Mouse (Mus musculus) hindbrain, embryonic 11.5 days (tissue): Measurements from ENCODE around the gene Sigmar1. TPM values are rescaled to one million over a fixed set of nuclear protein-coding genes. Genes with fewer than 3 reads are reported as not detected.
"Not testable (repeated sequence)": the region's sequence is repeated elsewhere in the genome, so short reads cannot be mapped to it uniquely, and the experiment has no call there.

ENCODE experiments used
- ATAC-seq: fragments of 200-750 bp; cut with Nextera tagmentation; 2 replicates; pipeline ENCODE4 v1.8.0; 2017; ENCODE audit warnings: mild to moderate bottlenecking, moderate TSS enrichment, moderate library complexity; ENCODE audit not compliant: low FRiP score
- DNase-seq: peaks from one replicate; pipeline ENCODE4 v3.0.0-alpha.2; 2015; ENCODE audit warnings: low spot score
- H3K27ac ChIP-seq: fragments of 300-500 bp; sonication (generic); 2 replicates; pipeline ENCODE4 v1.5.1; 2014; ENCODE audit warnings: mild to moderate bottlenecking, low read depth, low read length
- H3K27me3 ChIP-seq: fragments of 300-500 bp; sonication (generic); 2 replicates; pipeline ENCODE4 v1.6.1; 2014; ENCODE audit warnings: mild to moderate bottlenecking, low read length, moderate library complexity, mixed read lengths; ENCODE audit not compliant: control insufficient read depth, insufficient read depth
- H3K36me3 ChIP-seq: fragments of 300-500 bp; sonication (generic); 2 replicates; pipeline ENCODE4 v1.6.1; 2014; ENCODE audit warnings: mild to moderate bottlenecking, low read length, moderate library complexity, mixed read lengths; ENCODE audit not compliant: control insufficient read depth, insufficient read depth
- H3K4me1 ChIP-seq: fragments of 300-500 bp; sonication (generic); replicated peaks from 2 replicates; pipeline ENCODE4 v1.6.1; 2014; ENCODE audit warnings: low read length, mixed read lengths; ENCODE audit not compliant: control insufficient read depth, insufficient read depth
- H3K4me2 ChIP-seq: fragments of 300-500 bp; sonication (generic); replicated peaks from 2 replicates; pipeline ENCODE4 v1.6.1; 2014; ENCODE audit warnings: mild to moderate bottlenecking, low read depth, low read length
- H3K4me3 ChIP-seq: fragments of 300-500 bp; sonication (generic); 2 replicates; pipeline ENCODE4 v1.5.1; 2014; ENCODE audit warnings: low read depth, low read length
- H3K9ac ChIP-seq: fragments of 300-500 bp; sonication (generic); 2 replicates; pipeline ENCODE4 v1.6.1; 2014; ENCODE audit warnings: low read depth, low read length
- H3K9me3 ChIP-seq: fragments of 300-500 bp; sonication (generic); 2 replicates; pipeline ENCODE4 v1.6.1; 2016; ENCODE audit warnings: low read length; ENCODE audit not compliant: control insufficient read depth
- WGBS: fragments of 180-500 bp; shearing (Covaris S2); extraction: QIAGEN DNeasy Blood & Tissue Kit; methylation state at CpG from one replicate; pipeline ENCODE4 v1.1.7; 2014; 5-methylcytosine and 5-hydroxymethylcytosine counted together
- polyA plus RNA-seq: library from polyadenylated mRNA; unstranded; fragments of >200 nt; fragmentation: Nextera tagmentation; extraction: Ambion mirVana; gene quantifications from 2 replicates; pipeline ENCODE4 v1.2.1, GENCODE M21; 2014

Gene Sigmar1
- polyA plus RNA-seq = 71.5 and 71.9 TPM in 2 replicates

DNA sequence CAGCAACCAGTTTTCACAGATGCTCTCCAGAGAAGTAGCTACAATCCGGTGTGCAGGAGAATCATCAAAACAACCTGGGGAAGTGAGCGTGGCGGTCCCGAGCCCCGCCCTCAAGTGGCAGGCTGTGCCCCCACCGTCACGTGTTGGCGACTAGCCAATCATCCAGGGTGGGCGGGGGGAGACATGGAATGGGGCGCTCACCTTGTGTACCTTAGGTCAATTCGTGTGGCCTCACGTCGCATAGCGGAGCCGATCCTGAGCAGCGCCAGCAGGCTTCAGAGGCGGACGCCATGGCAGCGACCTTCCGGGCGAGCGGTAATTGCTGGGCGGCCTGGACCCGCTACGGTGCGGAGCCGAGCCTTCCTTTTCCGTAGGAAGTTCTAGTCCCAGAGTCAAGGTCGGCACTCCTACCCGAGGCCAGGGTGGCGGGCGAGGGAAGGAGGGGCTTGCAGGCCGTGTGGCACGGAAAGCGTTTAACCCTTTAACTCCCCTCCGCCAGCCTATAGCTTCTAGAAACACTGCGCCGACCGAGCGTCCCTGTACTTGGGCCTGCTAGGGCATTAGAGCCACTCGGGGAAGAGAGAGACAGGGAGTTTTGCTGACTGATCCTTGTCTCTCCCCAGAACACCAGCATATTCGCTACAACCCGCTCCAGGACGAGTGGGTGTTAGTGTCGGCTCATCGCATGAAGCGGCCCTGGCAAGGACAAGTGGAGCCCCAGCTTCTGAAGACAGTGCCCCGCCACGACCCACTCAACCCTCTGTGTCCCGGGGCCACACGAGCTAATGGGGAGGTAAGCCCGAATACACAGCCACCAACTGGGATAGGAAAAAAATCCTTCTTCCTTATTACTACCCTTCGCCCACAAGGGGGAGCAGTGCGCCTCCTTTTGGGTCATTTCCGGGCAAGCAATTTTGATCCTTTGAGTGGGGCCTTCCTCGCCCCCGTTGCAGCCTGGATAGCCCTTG is at the start of gene Sigmar1:
Gene Sigmar1 (minus strand): TSS at position 820 of the 968 bp plus-strand sequence.
- under 1% methylated on average over 57 of the region's 57 CpGs for WGBS
- peak; percentile 77 for ATAC-seq
- peak; percentile 90 for DNase-seq
- Histone ChIP-seq H3K9ac (peak within 1 kb of the TSS; percentile 59), H3K4me2 (peak within 1 kb of the TSS; percentile 90), H3K9me3 (no peaks in the 10 kb centered on the region), H3K4me1 (peaks cover 2% of the 10 kb centered on the region; the same call in 1 of the 2 replicates), H3K4me3 (peak within 1 kb of the TSS; percentile 68), H3K27me3 (no peaks in the 10 kb centered on the region), H3K36me3 (no peaks in the 10 kb centered on the region), H3K27ac (peak within 1 kb of the TSS; percentile 65)

GRCm38 (mm10) chr4:41783197-41783596 is 27.2 kb upstream of the Sigmar1 start:
- H3K4me1 ChIP-seq, H3K9ac ChIP-seq, H3K4me2 ChIP-seq, DNase-seq, H3K27ac ChIP-seq, H3K4me3 ChIP-seq, H3K9me3 ChIP-seq, ATAC-seq, H3K36me3 ChIP-seq, H3K27me3 ChIP-seq: not testable (repeated sequence)
- 43% methylated on average over 3 of the region's 3 CpGs for WGBS

GRCm38 (mm10) chr4:41782711-41783110 is 26.8 kb upstream of the Sigmar1 start:
- not testable (repeated sequence) for H3K27ac ChIP-seq, H3K4me2 ChIP-seq, H3K9ac ChIP-seq, H3K4me1 ChIP-seq, ATAC-seq, H3K4me3 ChIP-seq, H3K9me3 ChIP-seq, DNase-seq, H3K36me3 ChIP-seq, H3K27me3 ChIP-seq
- WGBS = 14% methylated on average over 4 of the region's 4 CpGs

- H3K9me3 ChIP-seq, H3K4me3 ChIP-seq, H3K4me2 ChIP-seq, DNase-seq, H3K27ac ChIP-seq, H3K27me3 ChIP-seq, ATAC-seq, H3K36me3 ChIP-seq, H3K4me1 ChIP-seq, H3K9ac ChIP-seq: not testable (repeated sequence)
- 21% methylated on average over 16 of the region's 21 CpGs for WGBS
These were observed 26.0 kb upstream of the Sigmar1 start for GRCm38 (mm10) chr4:41781748-41782485.

GRCm38 (mm10) chr4:41781271-41781670 is 25.3 kb upstream of the Sigmar1 start:
- H3K27ac ChIP-seq, DNase-seq, H3K4me1 ChIP-seq, H3K9ac ChIP-seq, H3K4me3 ChIP-seq, H3K4me2 ChIP-seq, H3K27me3 ChIP-seq, ATAC-seq, H3K9me3 ChIP-seq, H3K36me3 ChIP-seq: not testable (repeated sequence)
- WGBS = 23% methylated on average over 8 of the region's 9 CpGs

GRCm38 (mm10) chr4:41775840-41776239 is 19.9 kb upstream of the Sigmar1 start:
- not testable (repeated sequence) for H3K36me3 ChIP-seq, H3K4me3 ChIP-seq, H3K9ac ChIP-seq, H3K27ac ChIP-seq, H3K4me1 ChIP-seq, H3K4me2 ChIP-seq, ATAC-seq, DNase-seq, H3K27me3 ChIP-seq, H3K9me3 ChIP-seq
- WGBS = 75% methylated on average over 1 of the region's 1 CpGs

GRCm38 (mm10) chr4:41774506-41774905 is 18.5 kb upstream of the Sigmar1 start:
- H3K27ac ChIP-seq, H3K9ac ChIP-seq, ATAC-seq, DNase-seq, H3K9me3 ChIP-seq, H3K27me3 ChIP-seq, H3K36me3 ChIP-seq, H3K4me1 ChIP-seq: not testable (repeated sequence)
- peak overlapping the region; percentile 43 for H3K4me2 ChIP-seq
- H3K4me3 ChIP-seq = peak overlapping the region; percentile 34
- 66% methylated on average over 3 of the region's 3 CpGs for WGBS

- Histone ChIP-seq H3K4me2 (peak within 1 kb of the TSS; percentile 43), H3K4me3 (peak within 1 kb of the TSS; percentile 34), H3K9ac (0 out of 2 replicates have a peak within 1 kb of the TSS, but pooled peaks have one; percentile 37)
- not testable (repeated sequence) for H3K4me1 ChIP-seq, H3K9me3 ChIP-seq, H3K36me3 ChIP-seq, H3K27me3 ChIP-seq, H3K27ac ChIP-seq, ATAC-seq
- WGBS = under 1% methylated on average over 12 of the region's 14 CpGs
- DNase-seq = peak; percentile 90
These were observed 18.0 kb upstream of the Sigmar1 start, which contains the start of gene Ccl27a for GRCm38 (mm10) chr4:41774002-41774401. Gene Ccl27a, minus strand, starts transcription at chr4:41774247.
